Mouse (Mus musculus): ENCODE measurements around the gene Taf1. TPM values are rescaled to one million over a fixed set of nuclear protein-coding genes. Genes with fewer than 3 reads are reported as not detected.
A peak's percentile ranks its signal among the peaks of the same experiment; 100 is the strongest.

Gene Taf1
- polyA plus RNA-seq, 1 experiment from 2014 or later = 14.9 TPM

- H3K27ac ChIP-seq = peak overlapping the region; percentile 27; the same call in 1 of the 2 replicates
- H3K9ac ChIP-seq = no peak overlapping the region
- no peaks in the 10 kb centered on the region for H3K36me3 ChIP-seq
- ATAC-seq (replicated peaks; ENCODE audit: low FRiP score) = no peak
- no peak overlapping the region for H3K4me3 ChIP-seq (replicated peaks)
- H3K4me1 ChIP-seq = no peaks in the 10 kb centered on the region
- no peaks in the 10 kb centered on the region for H3K9me3 ChIP-seq (replicated peaks)
- no peak overlapping the region for H3K4me2 ChIP-seq
- 33% methylated on average over 8 of the region's 9 CpGs for WGBS
- peaks cover 48% of the 10 kb centered on the region for H3K27me3 ChIP-seq
Observed at GRCm38 (mm10) chrX:101636821-101637525, 104.4 kb downstream of the Taf1 start.

DNA sequence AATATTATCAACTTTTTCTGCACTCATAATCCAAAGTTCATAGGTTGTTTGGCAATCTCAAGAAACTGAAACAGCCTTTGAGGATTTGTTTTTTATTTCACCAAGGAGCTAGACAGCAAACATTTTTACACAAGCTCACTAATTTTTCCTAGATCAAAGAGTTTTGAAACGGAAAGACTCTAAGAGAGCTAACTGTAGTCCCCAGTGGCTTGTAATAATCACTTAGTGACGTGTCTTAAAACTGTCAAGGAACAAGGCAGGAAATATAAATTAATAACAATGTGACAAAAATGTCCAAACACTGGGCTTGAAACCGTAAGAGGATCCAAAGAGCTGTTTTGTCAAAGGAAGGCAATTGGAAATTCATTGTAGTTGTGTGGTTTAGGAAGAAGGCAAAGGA, 106.3 kb downstream of the Taf1 start:
- Histone ChIP-seq H3K4me3 (replicated peaks) (peak overlapping the region; percentile 69; the same call in 1 of the 2 replicates), H3K9ac (no peak overlapping the region), H3K4me2 (peak overlapping the region; percentile 53), H3K27ac (0 out of 2 replicates have a peak overlapping the region, but pooled peaks have one; percentile 6), H3K9me3 (replicated peaks) (no peaks in the 10 kb centered on the region), H3K27me3 (peaks cover 53% of the 10 kb centered on the region), H3K36me3 (peaks cover 2% of the 10 kb centered on the region; the same call in 1 of the 2 replicates), H3K4me1 (0 out of 2 replicates have a peak, but pooled peaks cover 4% of the 10 kb centered on the region)
- 26% methylated on average over 3 of the region's 3 CpGs for WGBS
- no peak for ATAC-seq (replicated peaks; ENCODE audit: low FRiP score)

DNA sequence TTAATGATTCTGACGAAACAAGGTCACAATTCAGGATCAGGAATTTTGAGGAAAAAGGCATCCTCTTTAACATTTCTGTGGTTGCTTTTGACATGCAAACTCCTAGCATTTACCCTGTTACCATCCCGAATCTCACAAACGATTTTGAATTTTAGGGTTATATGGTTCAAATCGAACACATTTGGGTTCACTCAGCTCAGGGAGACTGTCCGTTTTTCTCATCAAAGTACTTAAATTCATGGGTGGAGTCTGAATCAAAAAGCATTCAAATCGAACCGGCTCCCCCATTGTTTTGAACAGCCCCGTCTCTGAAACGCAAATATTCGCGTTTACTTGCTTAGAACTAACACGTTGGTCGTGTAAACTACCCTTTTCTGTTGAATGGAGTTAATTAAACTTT, 106.8 kb downstream of the Taf1 start:
- peaks cover 5% of the 10 kb centered on the region; the same call in 1 of the 2 replicates for H3K36me3 ChIP-seq
- peaks cover 55% of the 10 kb centered on the region for H3K27me3 ChIP-seq
- H3K9me3 ChIP-seq (replicated peaks) = no peaks in the 10 kb centered on the region
- WGBS = 14% methylated on average over 13 of the region's 13 CpGs
- peak overlapping the region; percentile 53 for H3K4me2 ChIP-seq
- H3K9ac ChIP-seq = peak overlapping the region; percentile 38; the same call in 1 of the 2 replicates
- H3K4me1 ChIP-seq = 0 out of 2 replicates have a peak, but pooled peaks cover 4% of the 10 kb centered on the region
- H3K27ac ChIP-seq = peak overlapping the region; percentile 73
- H3K4me3 ChIP-seq (replicated peaks) = peak overlapping the region; percentile 69
- ATAC-seq (replicated peaks; ENCODE audit: low FRiP score) = no peak

DNA sequence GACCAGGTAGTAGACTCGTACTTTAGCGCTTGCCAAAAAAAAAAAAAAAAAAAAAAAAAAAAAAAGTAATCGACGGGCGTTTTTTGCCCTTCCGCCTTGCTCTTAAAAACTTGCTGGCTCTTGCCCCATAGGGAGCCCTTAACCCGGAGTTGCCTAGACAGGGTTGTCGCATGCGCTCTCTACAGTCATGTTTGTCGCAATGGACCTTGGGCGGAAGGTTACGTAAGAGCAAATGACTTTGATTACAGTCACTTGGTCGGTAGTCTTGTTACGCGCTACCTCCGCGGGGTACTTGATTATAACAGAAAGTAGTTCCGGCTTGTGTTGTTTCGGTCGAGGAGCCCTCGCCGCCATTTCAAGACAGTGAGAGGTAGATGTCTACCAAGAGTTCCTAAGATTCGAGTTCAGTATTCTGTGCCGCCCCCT, 107.2 kb downstream of the Taf1 start, which contains the start of gene Ogt:
Gene Ogt (plus strand): TSS at position 320 of the 426 bp plus-strand sequence.
- peaks cover 55% of the 10 kb centered on the region for H3K27me3 ChIP-seq
- peak within 1 kb of the TSS; percentile 69 for H3K4me3 ChIP-seq (replicated peaks)
- H3K9me3 ChIP-seq (replicated peaks) = no peaks in the 10 kb centered on the region
- ATAC-seq (replicated peaks; ENCODE audit: low FRiP score) = peak; percentile 94
- H3K4me2 ChIP-seq = peak within 1 kb of the TSS; percentile 57
- H3K36me3 ChIP-seq = peaks cover 5% of the 10 kb centered on the region; the same call in 1 of the 2 replicates
- peak within 1 kb of the TSS; percentile 72 for H3K9ac ChIP-seq
- H3K27ac ChIP-seq = peak within 1 kb of the TSS; percentile 86
- WGBS = 16% methylated on average over 24 of the region's 24 CpGs
- H3K4me1 ChIP-seq = 0 out of 2 replicates have a peak, but pooled peaks cover 4% of the 10 kb centered on the region

DNA sequence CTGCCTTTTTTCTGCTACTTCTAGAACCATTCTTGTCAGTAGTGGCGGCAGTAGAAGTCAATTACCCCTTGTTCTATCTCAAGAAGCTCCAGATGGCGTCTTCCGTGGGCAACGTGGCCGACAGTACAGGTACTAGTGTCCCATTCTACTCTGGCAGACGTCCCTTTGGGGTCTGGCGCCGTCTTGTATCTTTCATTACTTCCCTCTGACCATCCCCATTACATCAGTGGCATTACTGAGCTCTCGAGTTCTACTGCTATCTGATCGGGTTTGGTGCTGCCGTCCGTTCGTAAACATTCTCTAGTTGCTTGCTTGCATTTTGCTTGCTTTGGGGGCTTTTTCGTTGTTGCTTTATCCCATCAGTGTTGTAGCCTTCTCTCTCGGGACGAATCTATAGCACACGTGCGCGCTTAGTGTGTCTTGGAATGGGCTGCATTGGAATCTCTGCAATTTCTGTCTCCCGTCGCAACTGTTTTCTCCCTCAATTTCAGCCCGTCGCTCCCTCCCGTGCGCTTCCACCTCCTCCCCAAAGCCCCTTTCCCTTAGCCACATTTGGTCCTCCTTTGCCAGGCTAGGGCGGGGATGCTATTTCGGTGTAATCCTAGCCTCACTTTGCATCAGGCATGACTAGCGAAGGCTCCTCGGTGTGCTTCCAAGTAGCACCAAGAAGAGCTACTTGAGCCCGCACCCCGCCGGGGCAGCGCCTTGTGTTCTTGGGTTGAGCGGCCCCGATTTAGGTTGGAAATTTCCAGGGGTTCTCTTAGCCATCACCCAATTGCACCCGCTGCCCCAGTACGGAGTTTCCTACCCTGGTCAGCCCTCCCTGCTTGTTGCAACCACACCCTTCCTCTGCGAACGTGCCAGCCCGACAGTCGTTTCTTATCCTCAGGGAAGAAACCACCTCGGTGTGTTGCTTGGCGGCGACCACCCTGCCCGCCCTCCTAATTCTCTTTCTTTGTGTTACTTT, 107.9 kb downstream of the Taf1 start:
- peak overlapping the region; percentile 57 for H3K4me2 ChIP-seq
- WGBS = 16% methylated on average over 45 of the region's 45 CpGs
- peak; percentile 61 for ATAC-seq (replicated peaks; ENCODE audit: low FRiP score)

GRCm38 (mm10) chrX:101641161-101641530, 108.6 kb downstream of the Taf1 start:
- Histone ChIP-seq H3K27me3 (peaks cover 48% of the 10 kb centered on the region), H3K4me2 (peak overlapping the region; percentile 57), H3K27ac (peak overlapping the region; percentile 86), H3K9ac (peak overlapping the region; percentile 72), H3K4me3 (replicated peaks) (peak overlapping the region; percentile 69), H3K36me3 (peaks cover 10% of the 10 kb centered on the region; the same call in 1 of the 2 replicates), H3K4me1 (0 out of 2 replicates have a peak, but pooled peaks cover 4% of the 10 kb centered on the region), H3K9me3 (replicated peaks) (no peaks in the 10 kb centered on the region)
- no peak for ATAC-seq (replicated peaks; ENCODE audit: low FRiP score)
- WGBS = 11% methylated on average over 6 of the region's 6 CpGs

More for the DNA sequence above, 107.9 kb downstream of the Taf1 start:
- peak overlapping the region; percentile 86 for H3K27ac ChIP-seq
- H3K9me3 ChIP-seq (replicated peaks) = no peaks in the 10 kb centered on the region
- H3K4me1 ChIP-seq = 0 out of 2 replicates have a peak, but pooled peaks cover 4% of the 10 kb centered on the region
- peaks cover 53% of the 10 kb centered on the region for H3K27me3 ChIP-seq
- H3K36me3 ChIP-seq = peaks cover 8% of the 10 kb centered on the region; the same call in 1 of the 2 replicates
- H3K9ac ChIP-seq = peak overlapping the region; percentile 72
- H3K4me3 ChIP-seq (replicated peaks) = peak overlapping the region; percentile 69

DNA sequence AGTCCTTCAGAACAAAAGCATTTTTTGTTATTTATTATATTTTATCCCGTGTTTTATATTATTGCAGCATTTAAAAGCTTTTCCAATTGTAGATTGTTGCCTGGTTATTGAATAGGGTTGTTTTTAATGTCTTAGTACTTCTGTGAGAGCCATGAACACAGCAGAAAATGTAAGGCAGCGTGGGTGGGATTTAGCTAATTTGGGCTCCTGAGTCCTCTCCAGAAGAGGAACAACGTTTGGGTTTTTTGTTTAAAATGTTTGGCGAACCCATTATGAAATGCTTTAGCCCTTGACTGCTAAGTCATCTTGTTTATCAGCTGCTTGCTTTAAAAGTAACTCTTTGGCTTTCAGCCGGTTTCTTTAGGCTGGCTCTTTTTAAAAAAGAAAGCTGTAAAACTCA, 109.6 kb downstream of the Taf1 start:
- Histone ChIP-seq H3K9ac (no peak overlapping the region; the same call in 1 of the 2 replicates), H3K36me3 (peaks cover 14% of the 10 kb centered on the region; the same call in 1 of the 2 replicates), H3K4me1 (0 out of 2 replicates have a peak, but pooled peaks cover 4% of the 10 kb centered on the region), H3K4me3 (replicated peaks) (peak overlapping the region; percentile 69), H3K27ac (no peak overlapping the region), H3K4me2 (peak overlapping the region; percentile 57), H3K9me3 (replicated peaks) (no peaks in the 10 kb centered on the region), H3K27me3 (peaks cover 41% of the 10 kb centered on the region)
- ATAC-seq (replicated peaks; ENCODE audit: low FRiP score) = no peak
- 16% methylated on average over 5 of the region's 5 CpGs for WGBS

DNA sequence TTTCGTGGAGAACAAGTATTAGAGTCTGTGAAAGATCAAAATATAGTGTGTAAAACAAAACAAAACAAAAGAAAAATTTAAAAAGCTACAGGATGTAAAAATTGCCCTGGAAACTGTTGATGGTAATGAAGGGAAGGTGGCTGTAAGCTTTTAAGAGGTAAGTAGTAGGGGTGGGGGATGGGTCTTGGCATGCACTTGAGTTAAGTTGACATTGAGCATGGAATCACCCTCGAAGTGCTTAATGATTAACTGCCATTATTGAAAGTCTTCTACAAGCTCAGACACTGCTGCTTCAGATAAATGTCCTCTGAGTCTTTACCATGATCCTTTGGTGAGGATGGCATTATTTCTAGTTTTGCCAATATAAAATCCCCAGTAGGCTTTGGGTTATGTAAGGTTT, 112.8 kb downstream of the Taf1 start:
- Histone ChIP-seq H3K9ac (no peak overlapping the region), H3K4me3 (replicated peaks) (no peak overlapping the region), H3K36me3 (peaks cover 14% of the 10 kb centered on the region; the same call in 1 of the 2 replicates), H3K27ac (no peak overlapping the region), H3K4me2 (no peak overlapping the region), H3K27me3 (peaks cover 15% of the 10 kb centered on the region), H3K4me1 (0 out of 2 replicates have a peak, but pooled peaks cover 4% of the 10 kb centered on the region), H3K9me3 (replicated peaks) (no peaks in the 10 kb centered on the region)
- ATAC-seq (replicated peaks; ENCODE audit: low FRiP score) = no peak
- WGBS = 65% methylated on average over 2 of the region's 2 CpGs

DNA sequence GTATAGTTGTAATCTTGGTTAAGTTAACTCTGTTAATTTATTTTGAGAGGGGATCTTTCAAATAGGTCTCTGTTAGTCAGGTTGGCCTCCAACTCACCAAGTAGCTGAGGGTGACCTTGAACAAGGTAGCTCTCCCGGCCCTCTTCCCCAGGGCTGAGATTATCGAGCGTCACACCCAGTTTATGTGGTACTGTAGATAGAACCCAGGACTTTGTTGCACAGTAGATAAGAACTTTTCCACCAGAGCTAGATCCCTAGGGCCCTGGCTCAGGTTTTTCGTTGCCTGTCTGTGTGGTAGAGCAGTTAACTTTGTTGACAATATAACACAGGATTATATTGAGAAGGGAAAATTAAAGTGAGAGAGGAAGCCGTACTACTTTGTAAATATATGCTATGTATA, 114.1 kb downstream of the Taf1 start:
- no peak for ATAC-seq (replicated peaks; ENCODE audit: low FRiP score)
- H3K9ac ChIP-seq = no peak overlapping the region
- H3K27me3 ChIP-seq = peaks cover 9% of the 10 kb centered on the region
- H3K36me3 ChIP-seq = peaks cover 16% of the 10 kb centered on the region
- WGBS = 84% methylated on average over 5 of the region's 5 CpGs
- no peak overlapping the region for H3K27ac ChIP-seq
- no peak overlapping the region for H3K4me3 ChIP-seq (replicated peaks)
- no peak overlapping the region for H3K4me2 ChIP-seq
- H3K4me1 ChIP-seq = 0 out of 2 replicates have a peak, but pooled peaks cover 4% of the 10 kb centered on the region
- H3K9me3 ChIP-seq (replicated peaks) = no peaks in the 10 kb centered on the region
